Mouse (Mus musculus): ENCODE measurements around the gene Atp2a2. TPM values are rescaled to one million over a fixed set of nuclear protein-coding genes. Genes with fewer than 3 reads are reported as not detected.

Gene Atp2a2
- polyA plus RNA-seq, 1 experiment from 2014 or later, result 43.8 TPM

- H3K4me1 ChIP-seq (ENCODE audit: insufficient read depth), result peaks cover 18% of the 10 kb centered on the region
Observed at GRCm38 (mm10) chr5:122513421-122514126, 11.5 kb upstream of the Atp2a2 start.

DNA sequence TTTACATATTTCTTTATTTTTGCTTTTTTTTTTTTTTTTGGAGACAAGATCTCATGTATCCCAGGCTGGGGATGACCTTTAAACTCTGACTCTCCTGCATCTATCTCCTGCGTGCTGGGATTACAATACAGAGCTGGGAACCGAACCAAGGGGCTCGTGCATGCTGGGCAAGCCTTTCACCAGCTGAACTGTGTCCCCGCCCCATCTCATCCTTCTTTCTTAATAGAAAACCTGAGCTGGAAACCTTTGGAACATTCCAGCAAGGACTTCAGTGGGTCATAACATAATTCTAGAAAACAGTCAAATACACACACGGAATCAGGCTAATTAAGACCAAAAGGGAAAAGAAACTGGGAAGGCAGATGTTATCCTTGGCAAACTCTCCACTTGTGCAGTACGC lies 10.0 kb upstream of the Atp2a2 start:
- no peak for TF ChIP-seq CTCF (IDR thresholded peaks at IDR 0.05; ENCODE audit: low read depth)
- ATAC-seq (ENCODE audit: insufficient read depth) (no peak), DNase-seq (no peak)
- Histone ChIP-seq H3K9ac (no peak overlapping the region), H3K36me3 (ENCODE audit: insufficient read depth) (no peaks in the 10 kb centered on the region), H3K4me2 (no peak overlapping the region), H3K9me3 (ENCODE audit: low read depth, low read length) (no peaks in the 10 kb centered on the region), H3K4me3 (ENCODE audit: low read depth, low read length) (no peak overlapping the region), H3K27ac (ENCODE audit: low read depth) (no peak overlapping the region), H3K27me3 (ENCODE audit: insufficient read depth, low read length) (no peaks in the 10 kb centered on the region), H3K4me1 (ENCODE audit: insufficient read depth) (peaks cover 18% of the 10 kb centered on the region)
- 57% methylated on average over 6 of the region's 6 CpGs for WGBS

More at GRCm38 (mm10) chr5:122513421-122514126, 11.5 kb upstream of the Atp2a2 start:
- Histone ChIP-seq H3K4me3 (ENCODE audit: low read depth, low read length) (no peak overlapping the region), H3K27me3 (ENCODE audit: insufficient read depth, low read length) (no peaks in the 10 kb centered on the region), H3K9ac (no peak overlapping the region), H3K27ac (ENCODE audit: low read depth) (no peak overlapping the region), H3K4me2 (peak overlapping the region; percentile 32; the same call in 1 of the 2 replicates), H3K9me3 (ENCODE audit: low read depth, low read length) (no peaks in the 10 kb centered on the region), H3K36me3 (ENCODE audit: insufficient read depth) (no peaks in the 10 kb centered on the region)
- WGBS, result 41% methylated on average over 23 of the region's 23 CpGs
- TF ChIP-seq CTCF (IDR thresholded peaks at IDR 0.05; ENCODE audit: low read depth), result no peak
- ATAC-seq (ENCODE audit: insufficient read depth), result no peak
- DNase-seq, result peak; percentile 55

DNA sequence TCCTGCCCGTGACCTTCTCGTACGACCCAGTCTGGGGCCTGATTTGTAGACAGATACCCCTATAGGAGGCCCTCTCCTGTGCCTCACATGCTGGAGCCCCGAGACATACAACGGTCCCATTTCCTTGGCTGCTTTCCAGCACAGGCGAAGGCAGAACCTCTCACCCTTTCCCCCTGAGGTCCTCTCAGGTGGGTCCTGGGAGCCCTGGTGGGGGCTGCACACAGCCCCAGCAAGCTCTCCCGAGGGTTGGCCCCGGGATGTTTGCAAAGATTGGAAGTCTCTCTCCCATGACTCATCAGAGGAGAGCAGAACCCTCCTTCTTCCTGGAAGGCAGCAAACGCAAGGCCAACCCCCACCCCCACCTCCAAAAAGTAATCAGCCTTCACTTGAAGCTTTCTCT lies 9.4 kb upstream of the Atp2a2 start:
- H3K4me3 ChIP-seq (ENCODE audit: low read depth, low read length), result no peak overlapping the region
- H3K4me2 ChIP-seq, result no peak overlapping the region
- peaks cover 18% of the 10 kb centered on the region for H3K4me1 ChIP-seq (ENCODE audit: insufficient read depth)
- TF ChIP-seq CTCF (IDR thresholded peaks at IDR 0.05; ENCODE audit: low read depth), result no peak
- H3K9me3 ChIP-seq (ENCODE audit: low read depth, low read length), result peaks cover 3% of the 10 kb centered on the region; the same call in 1 of the 2 replicates
- DNase-seq, result peak; percentile 34
- no peaks in the 10 kb centered on the region for H3K36me3 ChIP-seq (ENCODE audit: insufficient read depth)
- peak; percentile 51; the same call in 1 of the 2 replicates for ATAC-seq (ENCODE audit: insufficient read depth)
- WGBS, result 22% methylated on average over 9 of the region's 9 CpGs
- no peaks in the 10 kb centered on the region for H3K27me3 ChIP-seq (ENCODE audit: insufficient read depth, low read length)
- no peak overlapping the region for H3K9ac ChIP-seq
- no peak overlapping the region; the same call in 1 of the 2 replicates for H3K27ac ChIP-seq (ENCODE audit: low read depth)

DNA sequence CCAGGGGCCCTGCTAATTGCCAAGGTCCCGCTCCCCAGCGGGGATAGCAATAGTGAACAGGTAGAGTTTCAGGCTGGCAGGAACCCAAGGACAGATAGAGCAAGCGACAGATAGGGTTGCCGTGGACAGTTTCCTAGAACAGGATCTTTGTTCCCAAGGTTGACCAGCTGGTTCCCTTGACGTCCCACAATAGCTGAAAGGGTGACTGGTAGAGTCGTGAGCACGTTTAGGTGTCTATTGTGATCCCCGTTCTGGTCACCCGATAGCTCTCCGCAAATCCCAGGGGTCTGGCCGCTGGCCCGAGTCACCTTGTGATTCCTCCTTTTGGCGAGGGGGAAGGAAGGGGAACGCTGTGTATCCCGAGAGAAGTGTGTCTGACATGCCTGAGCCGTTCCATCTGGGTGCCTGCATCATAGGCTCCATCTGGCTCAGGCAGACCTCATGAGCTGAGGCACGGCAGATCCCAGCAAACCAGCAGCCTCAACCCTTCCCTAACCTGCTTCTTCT lies 8.7 kb upstream of the Atp2a2 start:
- H3K27me3 ChIP-seq (ENCODE audit: insufficient read depth, low read length), result no peaks in the 10 kb centered on the region
- peak; percentile 73; the same call in 1 of the 2 replicates for ATAC-seq (ENCODE audit: insufficient read depth)
- WGBS, result 39% methylated on average over 17 of the region's 17 CpGs
- no peak overlapping the region; the same call in 1 of the 2 replicates for H3K27ac ChIP-seq (ENCODE audit: low read depth)
- peak; percentile 68 for DNase-seq
- H3K4me2 ChIP-seq, result peak overlapping the region; percentile 27; the same call in 1 of the 2 replicates
- H3K4me1 ChIP-seq (ENCODE audit: insufficient read depth), result peaks cover 18% of the 10 kb centered on the region
- peaks cover 4% of the 10 kb centered on the region; the same call in 1 of the 2 replicates for H3K9me3 ChIP-seq (ENCODE audit: low read depth, low read length)
- no peak overlapping the region for H3K9ac ChIP-seq
- no peak for TF ChIP-seq CTCF (IDR thresholded peaks at IDR 0.05; ENCODE audit: low read depth)
- H3K4me3 ChIP-seq (ENCODE audit: low read depth, low read length), result no peak overlapping the region
- H3K36me3 ChIP-seq (ENCODE audit: insufficient read depth), result no peaks in the 10 kb centered on the region

- Histone ChIP-seq H3K9me3 (ENCODE audit: low read depth, low read length) (peaks cover 4% of the 10 kb centered on the region; the same call in 1 of the 2 replicates), H3K4me1 (ENCODE audit: insufficient read depth) (peaks cover 18% of the 10 kb centered on the region), H3K27ac (ENCODE audit: low read depth) (no peak overlapping the region), H3K36me3 (ENCODE audit: insufficient read depth) (no peaks in the 10 kb centered on the region), H3K9ac (no peak overlapping the region), H3K4me2 (no peak overlapping the region), H3K4me3 (ENCODE audit: low read depth, low read length) (no peak overlapping the region), H3K27me3 (ENCODE audit: insufficient read depth, low read length) (no peaks in the 10 kb centered on the region)
- no peak for TF ChIP-seq CTCF (IDR thresholded peaks at IDR 0.05; ENCODE audit: low read depth)
- no peak for DNase-seq
- 34% methylated on average over 7 of the region's 7 CpGs for WGBS
- no peak for ATAC-seq (ENCODE audit: insufficient read depth)
Observed at GRCm38 (mm10) chr5:122509608-122510007, 7.6 kb upstream of the Atp2a2 start.

- Histone ChIP-seq H3K27me3 (ENCODE audit: insufficient read depth, low read length) (no peaks in the 10 kb centered on the region), H3K9ac (no peak overlapping the region), H3K36me3 (ENCODE audit: insufficient read depth) (no peaks in the 10 kb centered on the region), H3K27ac (ENCODE audit: low read depth) (no peak overlapping the region), H3K9me3 (ENCODE audit: low read depth, low read length) (peaks cover 4% of the 10 kb centered on the region; the same call in 1 of the 2 replicates), H3K4me2 (no peak overlapping the region), H3K4me3 (ENCODE audit: low read depth, low read length) (no peak overlapping the region), H3K4me1 (ENCODE audit: insufficient read depth) (peaks cover 15% of the 10 kb centered on the region)
- 75% methylated on average over 11 of the region's 11 CpGs for WGBS
- no peak for TF ChIP-seq CTCF (IDR thresholded peaks at IDR 0.05; ENCODE audit: low read depth)
- ATAC-seq (ENCODE audit: insufficient read depth), result no peak
- DNase-seq, result no peak
Observed at GRCm38 (mm10) chr5:122508861-122509306, 6.9 kb upstream of the Atp2a2 start.

GRCm38 (mm10) chr5:122507396-122507795 lies 5.4 kb upstream of the Atp2a2 start:
- no peak overlapping the region for H3K4me3 ChIP-seq (ENCODE audit: low read depth, low read length)
- DNase-seq, result no peak
- no peak for TF ChIP-seq CTCF (IDR thresholded peaks at IDR 0.05; ENCODE audit: low read depth)
- H3K36me3 ChIP-seq (ENCODE audit: insufficient read depth), result no peaks in the 10 kb centered on the region
- no peak for ATAC-seq (ENCODE audit: insufficient read depth)
- H3K4me2 ChIP-seq, result no peak overlapping the region
- H3K9ac ChIP-seq, result no peak overlapping the region
- H3K4me1 ChIP-seq (ENCODE audit: insufficient read depth), result peaks cover 12% of the 10 kb centered on the region
- H3K27me3 ChIP-seq (ENCODE audit: insufficient read depth, low read length), result no peaks in the 10 kb centered on the region
- peaks cover 4% of the 10 kb centered on the region; the same call in 1 of the 2 replicates for H3K9me3 ChIP-seq (ENCODE audit: low read depth, low read length)
- no peak overlapping the region for H3K27ac ChIP-seq (ENCODE audit: low read depth)
